Mouse (Mus musculus) testis, postnatal 10 days (tissue): ENCODE results near the gene Mgat5.
A peak's percentile ranks its signal among the peaks of the same experiment; 100 is the strongest.

Experiments
- DNase-seq: peaks from one replicate; pipeline ENCODE4 v3.0.0; 2021; ENCODE audit warnings: low spot score

Mgat5 gene

DNA sequence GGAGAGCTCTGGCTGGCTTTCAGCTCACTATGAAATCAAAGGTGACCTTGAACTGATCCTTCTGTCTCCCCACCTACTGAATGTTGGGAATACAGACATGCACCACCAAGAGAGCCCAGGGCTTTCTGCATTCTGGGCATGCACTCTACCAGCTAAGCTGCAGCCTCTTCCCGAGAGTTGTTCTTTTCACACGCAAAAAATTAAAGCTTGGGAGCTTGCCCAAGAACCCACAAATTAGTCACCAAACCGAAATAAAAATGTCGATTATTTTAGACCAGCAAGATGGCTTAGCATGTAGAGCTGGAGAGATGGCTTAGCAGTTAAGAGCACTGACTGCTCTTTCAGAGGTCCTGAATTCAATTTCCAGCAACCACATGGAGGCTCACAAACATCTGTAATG is 230.0 kb downstream of the Mgat5 start:
- DNase-seq: no peak

- no peak for DNase-seq
Measured at GRCm38 (mm10) chr1:127437091-127437490, 232.3 kb downstream of the Mgat5 start.

GRCm38 (mm10) chr1:127439452-127439891 is 234.7 kb downstream of the Mgat5 start:
- DNase-seq: no peak

DNA sequence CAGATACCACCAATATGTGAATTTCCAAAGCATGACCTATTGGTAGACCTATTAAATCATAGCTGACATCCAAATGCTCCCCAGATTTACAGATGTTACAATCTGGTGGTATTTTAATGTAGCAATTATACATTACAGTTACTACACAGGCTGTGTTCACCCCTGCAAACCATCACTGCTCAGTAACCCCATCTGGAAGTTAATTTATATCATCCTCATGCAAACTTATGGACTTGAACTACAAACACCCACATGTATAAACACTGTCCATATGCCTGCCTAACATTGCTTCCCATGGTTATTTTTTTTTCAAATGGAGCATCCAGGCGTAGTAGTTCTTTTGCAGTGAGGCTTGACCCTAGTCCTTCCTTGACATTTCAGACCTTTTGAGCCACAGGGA is 236.2 kb downstream of the Mgat5 start:
- no peak for DNase-seq

GRCm38 (mm10) chr1:127441736-127442135 is 236.9 kb downstream of the Mgat5 start:
- no peak for DNase-seq

DNA sequence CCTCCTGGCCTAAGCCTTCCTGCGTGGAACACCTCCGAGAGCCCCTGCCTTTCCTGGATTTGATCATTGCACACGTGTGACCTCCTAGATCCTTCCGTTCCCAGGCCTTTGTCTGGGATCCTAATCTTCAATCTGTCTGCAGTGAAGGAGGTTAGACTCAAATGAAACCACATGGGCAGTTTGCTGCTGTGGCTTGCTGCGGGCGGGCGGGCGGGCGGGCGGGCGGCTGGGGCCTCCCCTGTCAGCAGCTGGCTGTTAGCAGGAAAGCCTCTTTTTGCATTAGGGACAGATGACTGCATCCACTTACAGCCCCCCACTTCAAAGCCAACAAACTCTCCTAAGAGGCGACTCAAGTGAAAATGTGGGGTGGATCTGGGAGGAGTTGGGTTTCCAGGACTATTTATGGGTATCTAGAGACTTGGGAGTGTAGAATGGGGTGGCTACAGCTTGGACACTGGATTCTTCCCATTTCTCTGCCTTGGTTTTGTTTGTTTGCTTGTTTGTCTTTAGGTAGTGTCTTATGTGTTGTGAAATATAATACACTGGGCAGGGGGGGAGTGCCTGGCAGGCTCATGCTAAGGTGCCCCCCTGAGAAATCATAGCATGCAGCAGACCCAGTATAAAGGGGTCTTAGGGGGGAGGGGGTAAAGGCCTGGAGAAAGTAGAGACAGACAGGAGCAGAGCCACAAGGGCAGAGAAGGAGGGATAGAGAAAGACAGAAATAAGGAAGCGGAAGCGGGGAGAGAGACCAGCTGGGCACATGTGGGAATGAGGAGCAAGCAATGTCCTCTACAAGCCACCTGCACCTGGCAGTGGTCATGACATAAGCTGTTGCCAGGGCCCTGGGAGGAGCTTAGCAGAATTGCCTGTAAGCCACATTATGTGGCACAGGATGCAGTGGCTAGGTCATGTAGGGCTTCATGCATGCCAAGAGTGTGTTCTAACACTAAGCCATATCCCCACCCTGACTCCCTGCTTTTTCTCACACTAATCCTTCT is 238.4 kb downstream of the Mgat5 start:
- DNase-seq: no peak

DNA sequence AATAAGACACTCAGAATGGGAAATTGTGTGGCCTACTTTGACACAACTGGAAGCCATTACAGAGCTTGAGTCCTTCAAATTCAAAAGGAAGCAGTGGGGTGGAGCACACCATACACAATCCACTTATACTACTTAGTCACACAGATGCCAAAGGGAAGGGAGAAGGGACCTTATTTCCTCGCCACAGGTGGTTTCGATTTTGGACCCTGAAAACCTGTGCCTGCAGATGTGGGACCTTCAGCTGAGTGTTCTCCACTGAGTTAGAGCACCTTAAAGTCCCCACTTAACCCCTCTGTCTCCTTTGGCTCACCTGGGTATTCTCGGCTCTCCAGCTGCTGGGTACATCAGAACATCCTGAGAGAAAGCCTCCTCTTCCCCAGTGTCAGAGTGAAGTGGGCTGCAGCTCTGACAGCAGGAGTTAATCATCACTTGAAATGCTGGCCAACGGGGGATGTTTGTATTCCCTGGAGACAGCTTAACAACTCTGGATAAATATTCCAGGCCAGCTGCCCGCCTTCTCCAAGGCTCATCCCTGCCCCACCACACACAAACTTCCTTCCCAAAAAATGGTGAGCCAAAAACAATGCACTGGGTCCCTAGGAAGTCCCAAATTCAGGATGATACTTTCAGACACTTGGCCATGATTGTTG is 240.1 kb downstream of the Mgat5 start:
- no peak for DNase-seq

DNA sequence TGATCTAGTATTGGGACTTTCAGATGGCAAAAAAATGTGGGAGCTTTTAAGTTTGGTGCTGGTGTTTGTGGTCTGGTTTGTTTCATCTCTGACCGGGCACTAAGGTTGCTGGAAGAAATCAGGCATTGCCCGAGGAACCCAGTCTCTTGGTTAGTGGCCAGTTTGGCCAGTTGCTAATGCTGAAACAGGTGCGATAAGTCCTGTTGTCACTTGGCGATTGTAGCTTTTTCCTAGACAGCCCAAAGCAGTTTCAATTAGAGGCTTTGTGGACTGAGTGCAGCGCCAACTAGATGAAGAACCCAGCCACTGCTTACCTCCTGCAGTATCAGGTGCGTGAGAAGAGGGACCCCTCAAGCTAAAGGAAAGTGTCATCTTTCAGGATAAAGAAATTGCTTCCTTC is 248.6 kb downstream of the Mgat5 start:
- no peak for DNase-seq

DNA sequence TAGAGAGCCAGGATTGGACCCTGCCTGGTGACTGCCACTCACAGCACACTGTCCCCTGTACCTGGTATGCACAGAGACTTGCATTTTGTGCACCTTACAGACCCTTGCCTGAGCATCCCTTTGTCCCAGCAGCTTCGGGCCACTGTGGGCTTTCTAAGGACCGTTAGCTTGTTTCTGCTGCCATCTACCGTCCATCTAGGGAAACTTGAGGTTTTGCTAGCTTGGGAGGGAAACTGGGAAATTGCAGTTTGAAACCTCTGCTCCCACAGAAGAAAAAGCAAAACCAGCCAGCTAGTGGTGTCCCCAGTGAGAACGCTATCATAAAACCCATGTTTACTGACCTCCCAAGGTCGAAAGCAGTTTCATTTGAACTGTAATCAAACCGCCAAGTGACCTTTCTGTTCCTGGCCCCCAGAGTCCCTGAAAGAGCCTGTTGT is 254.2 kb downstream of the Mgat5 start:
- peak; percentile 58 for DNase-seq

- DNase-seq: no peak
Measured at GRCm38 (mm10) chr1:127459576-127459975, 254.8 kb downstream of the Mgat5 start.

- DNase-seq: no peak
Measured at GRCm38 (mm10) chr1:127461017-127461416, 256.2 kb downstream of the Mgat5 start.

DNA sequence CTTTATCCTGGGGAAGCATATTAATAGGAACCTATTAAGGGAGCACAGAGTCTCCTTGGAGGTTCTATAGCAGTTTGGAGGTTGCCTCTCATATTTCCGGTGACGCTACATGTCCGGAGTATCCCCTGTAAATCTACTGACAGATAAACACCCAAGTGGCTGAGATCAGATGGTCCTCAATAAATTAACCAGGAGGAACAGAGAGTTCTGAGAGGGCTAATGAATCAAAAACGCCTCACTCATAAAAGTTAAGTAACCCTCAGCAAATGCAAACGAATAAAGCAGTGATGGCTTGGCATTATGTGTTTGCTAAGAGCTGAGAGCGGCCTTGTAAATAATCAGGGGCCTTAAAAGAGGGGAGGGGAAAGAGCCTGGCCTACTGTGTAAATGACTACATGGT is 259.2 kb downstream of the Mgat5 start:
- no peak for DNase-seq

- peak; percentile 63 for DNase-seq
Measured at GRCm38 (mm10) chr1:127465292-127465691, 260.5 kb downstream of the Mgat5 start.

GRCm38 (mm10) chr1:127467238-127467637 is 262.4 kb downstream of the Mgat5 start:
- no peak for DNase-seq

GRCm38 (mm10) chr1:127470175-127470574 is 265.4 kb downstream of the Mgat5 start:
- DNase-seq: no peak

GRCm38 (mm10) chr1:127475756-127476155 is 270.9 kb downstream of the Mgat5 start:
- DNase-seq: no peak

- no peak for DNase-seq
Measured at GRCm38 (mm10) chr1:127482911-127483310, 278.1 kb downstream of the Mgat5 start.

DNA sequence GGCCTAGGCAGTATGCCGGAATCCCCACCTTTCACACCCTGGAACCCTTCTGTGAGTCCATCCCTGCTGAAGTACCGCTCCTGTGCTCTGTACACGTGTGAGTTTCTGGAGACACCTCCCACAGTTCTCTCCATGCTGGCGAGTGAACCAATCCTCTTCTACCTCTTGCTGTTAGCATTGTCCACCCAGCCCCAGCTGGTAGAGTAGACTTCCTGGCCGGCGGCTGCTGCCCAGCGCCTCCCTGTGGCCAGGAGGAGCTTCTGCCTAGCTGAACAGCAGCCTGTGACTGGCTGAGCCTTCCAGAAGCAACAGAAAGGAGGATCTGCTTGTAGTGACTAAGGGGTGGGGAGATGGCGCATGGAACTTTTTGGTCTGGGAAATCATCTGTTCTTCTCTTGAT is 279.4 kb downstream of the Mgat5 start:
- peak; percentile 60 for DNase-seq

DNA sequence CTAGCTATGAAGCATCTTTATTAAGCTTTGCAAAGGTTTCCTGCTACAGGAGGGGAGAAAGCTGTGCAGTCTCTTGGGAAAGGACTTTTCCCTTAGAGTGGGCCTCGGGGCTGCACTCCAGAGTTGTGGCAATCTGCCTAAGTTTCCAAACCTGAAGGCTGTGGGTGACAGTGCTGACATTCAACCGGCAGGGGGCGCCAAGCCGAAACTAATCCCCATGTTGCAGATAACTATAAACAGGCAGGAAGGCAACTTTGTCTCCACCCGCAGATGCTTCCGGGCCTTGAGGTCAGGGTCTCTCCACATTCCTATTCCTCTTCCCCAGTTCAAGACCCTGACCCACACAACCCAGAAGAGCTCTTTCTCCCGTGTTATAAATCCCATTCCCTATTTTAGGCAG is 280.0 kb downstream of the Mgat5 start:
- DNase-seq: peak; percentile 86

GRCm38 (mm10) chr1:127487161-127487560 is 282.3 kb downstream of the Mgat5 start:
- peak; percentile 87 for DNase-seq

DNA sequence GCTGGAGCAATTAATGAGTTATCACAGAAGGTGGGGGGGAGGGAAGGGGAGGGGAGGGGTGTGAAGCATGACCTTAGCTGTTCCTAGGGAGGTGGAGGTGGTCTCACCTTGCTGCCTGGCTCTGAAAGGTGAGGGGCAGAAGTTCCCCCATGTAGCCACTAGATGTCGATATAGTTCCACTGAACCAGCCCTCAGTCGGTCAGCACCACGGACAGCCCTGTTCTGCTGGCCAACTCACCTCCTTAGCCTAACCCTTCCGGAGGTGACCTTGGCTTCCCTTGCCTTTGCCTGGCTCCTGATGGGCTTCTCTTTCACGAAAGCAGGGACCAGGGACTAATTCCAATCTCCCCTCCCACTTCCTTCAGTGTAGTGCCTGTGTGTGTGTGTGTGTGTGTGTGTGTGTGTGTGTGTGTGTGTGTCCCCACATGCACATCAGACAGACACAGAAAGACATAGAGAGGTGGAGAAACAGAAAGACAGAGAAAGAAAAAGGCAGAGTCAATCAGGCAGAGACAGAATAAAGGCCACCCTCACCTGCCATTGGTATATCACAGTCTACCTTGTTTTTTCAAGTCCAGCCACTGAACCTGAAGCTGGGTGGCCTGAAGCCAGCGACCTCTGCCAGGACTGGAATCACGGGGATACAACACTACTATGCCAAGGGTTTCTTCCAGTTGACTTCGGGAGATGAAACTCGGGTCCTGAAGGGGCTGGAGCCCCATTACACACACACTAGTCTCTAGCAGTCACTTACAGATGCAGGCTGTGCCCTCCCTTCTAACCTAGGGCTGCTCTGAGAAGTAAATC is 292.1 kb downstream of the Mgat5 start:
- DNase-seq: peak; percentile 80

GRCm38 (mm10) chr1:127498746-127499145 is 293.9 kb downstream of the Mgat5 start:
- DNase-seq: no peak
